Mouse (Mus musculus) megakaryocyte, embryonic 14.5 days (primary cell): ENCODE measurements at regions not wholly inside any gene's neighbourhood (a gene's known extent, or its start where the extent isn't known, plus 50 kb on each side); places are given as distances from the start of the nearest gene placed in this dataset.

Source experiments
- H3K27me3 ChIP-seq: replicated peaks from 2 replicates; pipeline ENCODE3; 2012; ENCODE audit warnings: inconsistent platforms
- H3K36me3 ChIP-seq: replicated peaks from 2 replicates; pipeline ENCODE3; 2012; ENCODE audit warnings: low read length, inconsistent platforms, mixed read lengths
- H3K4me1 ChIP-seq: 2 replicates; pipeline ENCODE4 v1.6.1; 2012; ENCODE audit warnings: inconsistent platforms
- H3K4me3 ChIP-seq: replicated peaks from 2 replicates; pipeline ENCODE3; 2012; ENCODE audit warnings: moderate library complexity, mild to moderate bottlenecking, inconsistent platforms
- H3K9me3 ChIP-seq: 2 replicates; pipeline ENCODE4 v1.6.1; 2012; ENCODE audit warnings: inconsistent platforms
- FLI1 ChIP-seq: IDR thresholded peaks from 2 replicates; pipeline ENCODE4 v1.6.1; 2012; ENCODE audit warnings: low read length, inconsistent platforms, mixed read lengths
- GATA1 ChIP-seq: IDR thresholded peaks from 3 replicates; pipeline ENCODE4 v1.6.1; 2012; ENCODE audit warnings: mixed read lengths, low read length, inconsistent platforms, borderline replicate concordance

GRCm38 (mm10) chr5:37952096-37952495 is 86.4 kb upstream of the Stx18 start:
- H3K4me1 ChIP-seq, result no peaks in the 10 kb centered on the region
- no peaks in the 10 kb centered on the region for H3K36me3 ChIP-seq
- H3K27me3 ChIP-seq, result no peaks in the 10 kb centered on the region
- H3K9me3 ChIP-seq, result no peaks in the 10 kb centered on the region
- H3K4me3 ChIP-seq, result no peak overlapping the region
- TF ChIP-seq GATA1 (no peak), FLI1 (no peak)

- no peaks in the 10 kb centered on the region for H3K27me3 ChIP-seq
Measured at GRCm38 (mm10) chr5:37932760-37933122, 105.8 kb upstream of the Stx18 start.

GRCm38 (mm10) chr5:37932086-37932759 is 106.3 kb upstream of the Stx18 start:
- TF ChIP-seq FLI1 (no peak), GATA1 (no peak)
- Histone ChIP-seq H3K27me3 (no peaks in the 10 kb centered on the region), H3K9me3 (no peaks in the 10 kb centered on the region), H3K4me3 (no peak overlapping the region), H3K36me3 (no peaks in the 10 kb centered on the region), H3K4me1 (no peaks in the 10 kb centered on the region)

More at GRCm38 (mm10) chr5:37932760-37933122, 105.8 kb upstream of the Stx18 start:
- Histone ChIP-seq H3K36me3 (no peaks in the 10 kb centered on the region), H3K4me3 (no peak overlapping the region), H3K4me1 (no peaks in the 10 kb centered on the region), H3K9me3 (no peaks in the 10 kb centered on the region)
- no peak for TF ChIP-seq FLI1
- no peak for TF ChIP-seq GATA1

GRCm38 (mm10) chr5:37920481-37920880 is 96.1 kb upstream of the Msx1 start:
- no peaks in the 10 kb centered on the region for H3K9me3 ChIP-seq
- no peak overlapping the region for H3K4me3 ChIP-seq
- TF ChIP-seq FLI1 (no peak), GATA1 (no peak)
- no peaks in the 10 kb centered on the region for H3K36me3 ChIP-seq
- peaks cover 39% of the 10 kb centered on the region for H3K27me3 ChIP-seq
- H3K4me1 ChIP-seq, result no peaks in the 10 kb centered on the region

- no peaks in the 10 kb centered on the region for H3K4me1 ChIP-seq
- no peak for TF ChIP-seq GATA1
- H3K9me3 ChIP-seq, result no peaks in the 10 kb centered on the region
- no peak overlapping the region for H3K4me3 ChIP-seq
- peaks cover 41% of the 10 kb centered on the region for H3K27me3 ChIP-seq
- no peaks in the 10 kb centered on the region for H3K36me3 ChIP-seq
Measured at GRCm38 (mm10) chr5:37919102-37919501, 94.7 kb upstream of the Msx1 start.

GRCm38 (mm10) chr5:37918001-37918707 is 93.8 kb upstream of the Msx1 start:
- H3K36me3 ChIP-seq, result no peaks in the 10 kb centered on the region
- H3K4me3 ChIP-seq, result no peak overlapping the region
- no peaks in the 10 kb centered on the region for H3K4me1 ChIP-seq
- H3K9me3 ChIP-seq, result 0 out of 2 replicates have a peak, but pooled peaks cover 3% of the 10 kb centered on the region
- peaks cover 41% of the 10 kb centered on the region for H3K27me3 ChIP-seq
- no peak for TF ChIP-seq FLI1
- TF ChIP-seq GATA1, result no peak

GRCm38 (mm10) chr5:37917161-37917560 is 92.8 kb upstream of the Msx1 start:
- Histone ChIP-seq H3K4me3 (no peak overlapping the region), H3K9me3 (0 out of 2 replicates have a peak, but pooled peaks cover 5% of the 10 kb centered on the region), H3K36me3 (no peaks in the 10 kb centered on the region), H3K4me1 (no peaks in the 10 kb centered on the region), H3K27me3 (peaks cover 41% of the 10 kb centered on the region)
- no peak for TF ChIP-seq FLI1
- no peak for TF ChIP-seq GATA1

GRCm38 (mm10) chr5:37904683-37905352 is 80.4 kb upstream of the Msx1 start:
- peaks cover 17% of the 10 kb centered on the region for H3K9me3 ChIP-seq
- no peak overlapping the region for H3K4me3 ChIP-seq
- no peak for TF ChIP-seq FLI1
- no peak for TF ChIP-seq GATA1
- no peaks in the 10 kb centered on the region for H3K4me1 ChIP-seq
- no peaks in the 10 kb centered on the region for H3K36me3 ChIP-seq
- H3K27me3 ChIP-seq, result peaks cover 44% of the 10 kb centered on the region

- peaks cover 50% of the 10 kb centered on the region for H3K27me3 ChIP-seq
- H3K36me3 ChIP-seq, result no peaks in the 10 kb centered on the region
- no peak overlapping the region for H3K4me3 ChIP-seq
- no peaks in the 10 kb centered on the region for H3K4me1 ChIP-seq
- H3K9me3 ChIP-seq, result peaks cover 10% of the 10 kb centered on the region
- TF ChIP-seq FLI1, result no peak
- no peak for TF ChIP-seq GATA1
Measured at GRCm38 (mm10) chr5:37903861-37904260, 79.5 kb upstream of the Msx1 start.

- Histone ChIP-seq H3K9me3 (peaks cover 6% of the 10 kb centered on the region; the same call in 1 of the 2 replicates), H3K4me1 (no peaks in the 10 kb centered on the region), H3K36me3 (no peaks in the 10 kb centered on the region), H3K27me3 (peaks cover 56% of the 10 kb centered on the region), H3K4me3 (no peak overlapping the region)
- no peak for TF ChIP-seq FLI1
- TF ChIP-seq GATA1, result no peak
Measured at GRCm38 (mm10) chr5:37902741-37903140, 78.4 kb upstream of the Msx1 start.
